Mouse (Mus musculus) MEL (cell line): ENCODE data around the gene Ap4s1. TPM values are rescaled to one million over a fixed set of nuclear protein-coding genes. Genes with fewer than 3 reads are reported as not detected.

Experiments
- DNase-seq: peaks from one replicate; pipeline ENCODE4 v3.0.0; 2011; ENCODE audit warnings: low read depth, low spot score
- H3K27ac ChIP-seq: 2 replicates; pipeline ENCODE4 v1.5.1; 2012; ENCODE audit warnings: low read depth, mild to moderate bottlenecking, control low read depth, low read length, moderate library complexity; ENCODE audit not compliant: control insufficient read depth
- H3K27me3 ChIP-seq, 2 experiments: fragments of 150-350 bp in 1 of 2; sonication (generic) in 1 of 2; 2 replicates each; pipeline ENCODE4 v1.6.1; 2012; ENCODE audit warnings: low read length in 2 of 2, mild to moderate bottlenecking in 2 of 2, improper control_type of control experiment in 1 of 2, moderate library complexity in 1 of 2; ENCODE audit not compliant: insufficient read depth in 2 of 2, control insufficient read depth in 1 of 2
- H3K36me3 ChIP-seq, 2 experiments: 2 replicates each; pipeline ENCODE4 v1.6.1; 2012 to 2014; ENCODE audit warnings: low read length in 2 of 2, improper control_type of control experiment in 1 of 2, inconsistent platforms in 1 of 2, mild to moderate bottlenecking in 1 of 2; ENCODE audit not compliant: insufficient read depth in 2 of 2, control insufficient read depth in 1 of 2
- H3K4me1 ChIP-seq, 2 experiments: fragments of 150-350 bp in 1 of 2; sonication (generic) in 1 of 2; 2 replicates each; pipeline ENCODE4 v1.6.1; 2012; ENCODE audit warnings: low read length in 2 of 2, improper control_type of control experiment in 1 of 2, mild to moderate bottlenecking in 1 of 2; ENCODE audit not compliant: insufficient read depth in 2 of 2, control insufficient read depth in 1 of 2
- H3K4me3 ChIP-seq, 2 experiments: fragments of 150-350 bp in 1 of 2; sonication (generic) in 1 of 2; 2 replicates each; pipeline ENCODE4 v1.5.1; 2012; ENCODE audit warnings: low read depth in 2 of 2, low read length in 2 of 2, mild to moderate bottlenecking in 2 of 2, moderate library complexity in 2 of 2, control low read depth in 1 of 2, improper control_type of control experiment in 1 of 2; ENCODE audit not compliant: control insufficient read depth in 1 of 2, insufficient read depth in 1 of 2
- H3K79me2 ChIP-seq: 2 replicates; pipeline ENCODE4 v1.6.1; 2012; ENCODE audit warnings: mild to moderate bottlenecking, low read length, moderate library complexity; ENCODE audit not compliant: control insufficient read depth, poor library complexity, insufficient read depth
- H3K9ac ChIP-seq: 2 replicates; pipeline ENCODE4 v1.6.1; 2012; ENCODE audit warnings: low read depth, mild to moderate bottlenecking, control low read depth, low read length, moderate library complexity; ENCODE audit not compliant: control insufficient read depth, poor library complexity, severe bottlenecking
- H3K9me3 ChIP-seq: fragments of 150-350 bp; sonication (generic); replicated peaks from 2 replicates; pipeline ENCODE4 v1.6.1; 2012; ENCODE audit warnings: mild to moderate bottlenecking, low read length, improper control_type of control experiment, moderate library complexity; ENCODE audit not compliant: insufficient read depth
- BHLHE40 ChIP-seq: IDR thresholded peaks from 2 replicates; pipeline ENCODE4 v1.6.1; 2012; ENCODE audit warnings: low read depth, mild to moderate bottlenecking, inconsistent platforms, low read length, improper control_type of control experiment, borderline replicate concordance
- CHD1 ChIP-seq: IDR thresholded peaks from 2 replicates; pipeline ENCODE4 v1.6.1; 2012; ENCODE audit warnings: low read depth, mild to moderate bottlenecking, inconsistent platforms, low read length, improper control_type of control experiment
- CHD2 ChIP-seq: IDR thresholded peaks from 2 replicates; pipeline ENCODE4 v1.6.1; 2011; ENCODE audit warnings: low read length, improper control_type of control experiment
- CTCF ChIP-seq, 3 experiments: IDR thresholded peaks in 2 of 3; conservative IDR thresholded peaks in 1 of 3; 2 replicates each; pipeline ENCODE4 v1.5.1; 2011 to 2012; ENCODE audit warnings: low read length in 3 of 3, low read depth in 2 of 3, mild to moderate bottlenecking in 2 of 3, improper control_type of control experiment in 1 of 3, inconsistent platforms in 1 of 3, mixed read lengths in 1 of 3, moderate library complexity in 1 of 3; ENCODE audit not compliant: control insufficient read depth in 1 of 3, insufficient read depth in 1 of 3, poor library complexity in 1 of 3, severe bottlenecking in 1 of 3
- ELF1 ChIP-seq: IDR thresholded peaks from 2 replicates; pipeline ENCODE4 v1.6.1; 2014; ENCODE audit warnings: low read depth, mild to moderate bottlenecking, inconsistent platforms, low read length, improper control_type of control experiment, moderate library complexity
- EP300 ChIP-seq, 2 experiments: IDR thresholded peaks; 2 replicates each; pipeline ENCODE4 v1.6.1; 2011; ENCODE audit warnings: improper control_type of control experiment in 2 of 2, low read length in 2 of 2, low read depth in 1 of 2, mild to moderate bottlenecking in 1 of 2
- ETS1 ChIP-seq: IDR thresholded peaks from 2 replicates; pipeline ENCODE4 v1.6.1; 2012; ENCODE audit warnings: low read depth, mild to moderate bottlenecking, inconsistent platforms, low read length, improper control_type of control experiment, moderate library complexity
- MXI1 ChIP-seq: IDR thresholded peaks from 2 replicates; pipeline ENCODE4 v1.6.1; 2011; ENCODE audit warnings: mild to moderate bottlenecking, low read depth, low read length, improper control_type of control experiment
- POLR2A ChIP-seq, 2 experiments: IDR thresholded peaks; 2 replicates each; pipeline ENCODE4 v1.6.1; 2011 to 2012; ENCODE audit warnings: low read length in 2 of 2, mild to moderate bottlenecking in 2 of 2, control low read depth in 1 of 2, improper control_type of control experiment in 1 of 2, low read depth in 1 of 2, moderate library complexity in 1 of 2; ENCODE audit not compliant: control insufficient read depth in 1 of 2, insufficient read depth in 1 of 2, poor library complexity in 1 of 2
- RAD21 ChIP-seq: IDR thresholded peaks from 2 replicates; pipeline ENCODE4 v1.6.1; 2011; ENCODE audit warnings: mild to moderate bottlenecking, low read depth, low read length, improper control_type of control experiment
- RCOR1 ChIP-seq: IDR thresholded peaks from 2 replicates; pipeline ENCODE4 v1.6.1; 2012; ENCODE audit warnings: low read depth, mild to moderate bottlenecking, inconsistent platforms, low read length, improper control_type of control experiment
- SIN3A ChIP-seq: IDR thresholded peaks from 2 replicates; pipeline ENCODE4 v1.6.1; 2012; ENCODE audit warnings: low read length, improper control_type of control experiment, inconsistent platforms
- SMC3 ChIP-seq: IDR thresholded peaks from 2 replicates; pipeline ENCODE4 v1.6.1; 2011; ENCODE audit warnings: low read depth, low read length, improper control_type of control experiment
- TAL1 ChIP-seq: IDR thresholded peaks from 2 replicates; pipeline ENCODE4 v1.6.1; 2012; ENCODE audit warnings: mild to moderate bottlenecking, inconsistent platforms, low read length, moderate library complexity, mixed read lengths
- TBP ChIP-seq: IDR thresholded peaks from 2 replicates; pipeline ENCODE4 v1.8.0; 2011; ENCODE audit warnings: low read depth, low read length, improper control_type of control experiment
- USF1 ChIP-seq: IDR thresholded peaks from 2 replicates; pipeline ENCODE4 v1.6.1; 2014; ENCODE audit warnings: low read depth, mild to moderate bottlenecking, inconsistent platforms, low read length, improper control_type of control experiment, moderate library complexity
- polyA plus RNA-seq, 2 experiments: library from polyadenylated mRNA; stranded (reverse) in 1 of 2; unstranded in 1 of 2; fragments of >175 nt in 1 of 2; fragments of >200 nt in 1 of 2; gene quantifications; 2 replicates each; pipeline versions ENCODE4 v1.2.1 to v1.2.4; 2012; ENCODE audit warnings: low replicate concordance in 2 of 2, low read depth in 1 of 2; ENCODE audit not compliant: insufficient read length in 2 of 2, insufficient read depth in 1 of 2, missing spikeins in 1 of 2
- total RNA-seq: library from RNA; depleted of rRNA; stranded (reverse); fragments of 300-350 nt; gene quantifications from 2 replicates; pipeline ENCODE4 v1.2.3, GENCODE M21; 2012

Ap4s1 gene
- total and polyA plus RNA-seq, 3 experiments: 9.0 to 13.3 TPM; not detected in 1

DNA sequence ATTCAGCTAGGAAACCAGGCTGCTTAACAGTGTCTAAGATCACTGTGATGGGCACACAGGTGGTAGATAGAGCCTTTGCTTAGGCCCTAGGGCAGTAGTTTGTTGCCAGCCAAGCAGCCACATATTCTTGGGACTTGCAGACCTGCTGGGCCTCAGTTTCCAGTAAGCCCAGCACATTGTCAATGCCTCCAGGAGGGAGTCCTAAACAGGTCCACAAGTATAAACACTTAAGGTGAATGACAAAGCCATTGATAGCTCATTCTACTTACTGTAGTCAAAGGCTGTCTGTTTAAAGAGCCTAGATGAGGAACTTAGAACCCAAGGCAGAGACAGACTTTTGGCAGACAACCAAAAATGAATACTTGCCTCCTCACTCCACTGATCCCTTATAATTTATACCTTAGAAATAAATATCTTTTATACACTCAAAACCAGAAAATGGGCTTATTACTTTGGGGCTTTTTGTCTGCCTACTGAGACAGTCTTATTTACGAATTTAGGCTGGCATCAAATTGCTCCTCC is 34.8 kb upstream of the Ap4s1 start:
- no peaks in the 10 kb centered on the region for H3K9me3 ChIP-seq
- H3K36me3 ChIP-seq: peaks cover 5 to 14% of the 10 kb centered on the region in 2 experiments
- no peak overlapping the region for H3K27ac ChIP-seq
- no peak overlapping the region for H3K9ac ChIP-seq
- peaks cover 3 to 10% of the 10 kb centered on the region in 2 experiments for H3K4me1 ChIP-seq
- no peak overlapping the region for H3K4me3 ChIP-seq
- peaks cover 9% of the 10 kb centered on the region for H3K79me2 ChIP-seq
- DNase-seq: peak; percentile 86
- TF ChIP-seq EP300 (IDR thresholded peaks at IDR 0.05; ENCODE audit: low read depth in 1 of 2, low read length in 2 of 2) (no peak), ETS1 (no peak), CHD1 (no peak), SIN3A (no peak), CTCF (IDR thresholded peaks at IDR 0.05 in 2 of 3, conservative IDR thresholded peaks at IDR 0.05 in 1 of 3; ENCODE audit: control insufficient read depth in 1 of 3, insufficient read depth in 1 of 3, low read depth in 2 of 3, low read length in 3 of 3, poor library complexity in 1 of 3, severe bottlenecking in 1 of 3) (no peak), CHD2 (no peak)
- H3K27me3 ChIP-seq: no peaks in the 10 kb centered on the region

DNA sequence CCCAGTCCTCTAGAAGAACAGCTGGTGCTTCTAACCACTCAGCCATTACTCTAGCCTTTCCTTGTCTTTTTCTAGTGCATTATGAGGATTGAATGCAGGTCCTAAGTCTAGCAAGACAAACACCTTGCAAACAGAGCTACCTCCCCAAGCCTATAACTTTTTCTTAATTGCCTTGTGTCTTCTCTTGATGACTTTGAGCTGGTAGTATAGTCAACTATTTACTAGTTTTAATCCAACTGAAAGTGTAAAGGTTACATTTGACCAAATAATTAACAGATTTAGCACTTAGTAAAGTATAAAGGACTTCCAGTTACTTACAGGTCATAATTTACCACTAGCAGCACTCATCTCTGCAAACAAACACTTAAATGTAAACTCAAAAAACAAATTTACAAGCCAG is 27.8 kb upstream of the Ap4s1 start:
- Histone ChIP-seq H3K4me1 (no peaks in the 10 kb centered on the region; a peak in 2 of 4 replicates), H3K27me3 (no peaks in the 10 kb centered on the region), H3K9me3 (no peaks in the 10 kb centered on the region), H3K36me3 (peaks cover 1 to 15% of the 10 kb centered on the region in 2 experiments; a peak in 3 of 4 replicates), H3K27ac (no peak overlapping the region), H3K4me3 (no peak overlapping the region), H3K9ac (no peak overlapping the region), H3K79me2 (peaks cover 50% of the 10 kb centered on the region)
- TF ChIP-seq CHD1 (no peak), BHLHE40 (no peak), POLR2A (IDR thresholded peaks at IDR 0.05; ENCODE audit: control insufficient read depth in 1 of 2, insufficient read depth in 1 of 2, low read depth in 1 of 2, low read length in 2 of 2, poor library complexity in 1 of 2) (no peak), TAL1 (no peak), RCOR1 (no peak), USF1 (no peak), MXI1 (no peak), TBP (no peak), SMC3 (no peak), SIN3A (no peak)
- DNase-seq: no peak

DNA sequence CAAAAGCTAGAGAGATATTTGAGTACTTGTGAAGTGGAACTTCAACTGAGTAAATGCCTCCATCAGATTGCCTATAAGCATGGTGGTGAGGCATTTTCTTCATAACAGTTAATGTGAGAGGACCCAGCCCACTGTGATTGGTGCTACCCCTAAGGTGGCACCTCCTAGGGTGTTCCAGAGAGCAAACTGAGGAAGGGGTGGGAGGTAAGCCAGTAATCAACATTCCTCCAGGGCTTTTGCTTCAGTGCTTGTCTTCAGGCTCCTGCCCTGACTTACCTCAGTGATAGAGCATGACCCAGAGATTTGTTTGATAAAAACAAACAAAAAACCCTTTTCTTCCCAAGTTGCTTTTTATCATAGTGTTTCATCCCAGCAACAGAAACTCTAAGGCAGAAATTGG is 26.9 kb upstream of the Ap4s1 start:
- Histone ChIP-seq H3K4me1 (no peaks in the 10 kb centered on the region; a peak in 2 of 4 replicates), H3K4me3 (no peak overlapping the region), H3K9me3 (no peaks in the 10 kb centered on the region), H3K27ac (no peak overlapping the region), H3K27me3 (no peaks in the 10 kb centered on the region), H3K36me3 (peaks cover 1 to 15% of the 10 kb centered on the region in 2 experiments; a peak in 3 of 4 replicates), H3K9ac (no peak overlapping the region), H3K79me2 (peaks cover 53% of the 10 kb centered on the region)
- TF ChIP-seq ELF1 (no peak), RAD21 (no peak), TBP (no peak)
- DNase-seq: no peak
